Mouse (Mus musculus): ENCODE results near the gene Gdpd3.

GRCm38 (mm10) chr7:126782693-126783092, 16.6 kb downstream of the Gdpd3 start:
- TF ChIP-seq CTCF (IDR thresholded peaks at IDR 0.05; ENCODE audit: control insufficient read depth, insufficient read depth, insufficient replicate concordance, low read depth, low read length) = no peak
- no peak for TF ChIP-seq POLR2A (IDR thresholded peaks at IDR 0.05; ENCODE audit: control insufficient read depth, low read depth, low read length)

Data from testis, adult 2 months (tissue).